Mouse (Mus musculus): Measurements from ENCODE around the gene Iqgap2. TPM values are rescaled to one million over a fixed set of nuclear protein-coding genes. Genes with fewer than 3 reads are reported as not detected.
A peak's percentile ranks its signal among the peaks of the same experiment; 100 is the strongest.

Gene Iqgap2
- total and polyA plus RNA-seq, 3 experiments = 0.61 to 2.5 (median 2.2) TPM

- TF ChIP-seq CTCF (IDR thresholded peaks at IDR 0.05) (no peak), EP300 (IDR thresholded peaks at IDR 0.05; ENCODE audit: insufficient read depth, low read depth, low read length) (no peak), POLR2A (IDR thresholded peaks at IDR 0.05; ENCODE audit: insufficient read depth, low read depth, low read length) (no peak)
- H3K4me1 ChIP-seq (ENCODE audit: control insufficient read depth, insufficient read depth, low read length) = peaks cover 6% of the 10 kb centered on the region
- H3K36me3 ChIP-seq (ENCODE audit: control insufficient read depth, insufficient read depth, low read length) = no peaks in the 10 kb centered on the region
- 25% methylated on average over 2 of the region's 2 CpGs for WGBS
- peak overlapping the region; percentile 11 for H3K4me3 ChIP-seq
- DNase-seq = no peak
- intact Hi-C loops (cut with DNase I) = loop anchor here (2.0 kb wide), 1 partner anchor 16 kb away; the partner anchor contains the start of gene F2r
- H3K27me3 ChIP-seq (ENCODE audit: control insufficient read depth, insufficient read depth, low read length) = no peaks in the 10 kb centered on the region
- H3K27ac ChIP-seq = peak overlapping the region; percentile 72
- H3K9ac ChIP-seq (ENCODE audit: low read depth, low read length) = no peak overlapping the region
- no peaks in the 10 kb centered on the region for H3K79me2 ChIP-seq (replicated peaks; ENCODE audit: control insufficient read depth, insufficient read depth, low read length)
Observed at GRCm38 (mm10) chr13:95634451-95634850, 257.3 kb downstream of the Iqgap2 start.

GRCm38 (mm10) chr13:95633384-95633783 is 258.3 kb downstream of the Iqgap2 start:
- intact Hi-C loops (cut with DNase I) = no loop called here
- no peak for TF ChIP-seq CTCF (IDR thresholded peaks at IDR 0.05)
- no peak for TF ChIP-seq POLR2A (IDR thresholded peaks at IDR 0.05; ENCODE audit: insufficient read depth, low read depth, low read length)
- TF ChIP-seq EP300 (IDR thresholded peaks at IDR 0.05; ENCODE audit: insufficient read depth, low read depth, low read length) = no peak
- H3K9ac ChIP-seq (ENCODE audit: low read depth, low read length) = no peak overlapping the region
- DNase-seq = no peak
- H3K79me2 ChIP-seq (replicated peaks; ENCODE audit: control insufficient read depth, insufficient read depth, low read length) = no peaks in the 10 kb centered on the region
- H3K36me3 ChIP-seq (ENCODE audit: control insufficient read depth, insufficient read depth, low read length) = no peaks in the 10 kb centered on the region
- H3K4me1 ChIP-seq (ENCODE audit: control insufficient read depth, insufficient read depth, low read length) = peaks cover 1% of the 10 kb centered on the region
- 43% methylated on average over 2 of the region's 2 CpGs for WGBS
- peak overlapping the region; percentile 12; the same call in 1 of the 2 replicates for H3K27ac ChIP-seq
- H3K4me3 ChIP-seq = no peak overlapping the region
- no peaks in the 10 kb centered on the region for H3K27me3 ChIP-seq (ENCODE audit: control insufficient read depth, insufficient read depth, low read length)

- Histone ChIP-seq H3K27ac (no peak overlapping the region), H3K27me3 (ENCODE audit: control insufficient read depth, insufficient read depth, low read length) (no peaks in the 10 kb centered on the region), H3K79me2 (replicated peaks; ENCODE audit: control insufficient read depth, insufficient read depth, low read length) (no peaks in the 10 kb centered on the region), H3K36me3 (ENCODE audit: control insufficient read depth, insufficient read depth, low read length) (no peaks in the 10 kb centered on the region), H3K4me3 (no peak overlapping the region), H3K9ac (ENCODE audit: low read depth, low read length) (no peak overlapping the region), H3K4me1 (ENCODE audit: control insufficient read depth, insufficient read depth, low read length) (peaks cover 1% of the 10 kb centered on the region)
- no peak for DNase-seq
- 84% methylated on average over 6 of the region's 6 CpGs for WGBS
- TF ChIP-seq CTCF (IDR thresholded peaks at IDR 0.05) (no peak), EP300 (IDR thresholded peaks at IDR 0.05; ENCODE audit: insufficient read depth, low read depth, low read length) (no peak), POLR2A (IDR thresholded peaks at IDR 0.05; ENCODE audit: insufficient read depth, low read depth, low read length) (no peak)
- intact Hi-C loops (cut with DNase I) = no loop called here
Observed at GRCm38 (mm10) chr13:95632144-95632543, 259.6 kb downstream of the Iqgap2 start.

- WGBS = 42% methylated on average over 2 of the region's 2 CpGs
- intact Hi-C loops (cut with DNase I) = no loop called here
Observed at GRCm38 (mm10) chr13:95630747-95631146, 261.0 kb downstream of the Iqgap2 start.

GRCm38 (mm10) chr13:95629751-95630150 is 262.0 kb downstream of the Iqgap2 start:
- Histone ChIP-seq H3K9ac (ENCODE audit: low read depth, low read length) (no peak overlapping the region), H3K79me2 (replicated peaks; ENCODE audit: control insufficient read depth, insufficient read depth, low read length) (no peaks in the 10 kb centered on the region), H3K4me3 (no peak overlapping the region), H3K36me3 (ENCODE audit: control insufficient read depth, insufficient read depth, low read length) (no peaks in the 10 kb centered on the region), H3K27ac (no peak overlapping the region), H3K27me3 (ENCODE audit: control insufficient read depth, insufficient read depth, low read length) (no peaks in the 10 kb centered on the region), H3K4me1 (ENCODE audit: control insufficient read depth, insufficient read depth, low read length) (no peaks in the 10 kb centered on the region; the same call in none of the 2 replicates)
- intact Hi-C loops (cut with DNase I) = no loop called here
- TF ChIP-seq EP300 (IDR thresholded peaks at IDR 0.05; ENCODE audit: insufficient read depth, low read depth, low read length) = no peak
- TF ChIP-seq POLR2A (IDR thresholded peaks at IDR 0.05; ENCODE audit: insufficient read depth, low read depth, low read length) = no peak
- no peak for TF ChIP-seq CTCF (IDR thresholded peaks at IDR 0.05)
- WGBS = 89% methylated on average over 10 of the region's 10 CpGs
- no peak for DNase-seq

More at GRCm38 (mm10) chr13:95630747-95631146, 261.0 kb downstream of the Iqgap2 start:
- Histone ChIP-seq H3K79me2 (replicated peaks; ENCODE audit: control insufficient read depth, insufficient read depth, low read length) (no peaks in the 10 kb centered on the region), H3K36me3 (ENCODE audit: control insufficient read depth, insufficient read depth, low read length) (no peaks in the 10 kb centered on the region), H3K4me1 (ENCODE audit: control insufficient read depth, insufficient read depth, low read length) (peaks cover 1% of the 10 kb centered on the region), H3K27me3 (ENCODE audit: control insufficient read depth, insufficient read depth, low read length) (no peaks in the 10 kb centered on the region), H3K27ac (no peak overlapping the region), H3K4me3 (no peak overlapping the region), H3K9ac (ENCODE audit: low read depth, low read length) (no peak overlapping the region)
- no peak for DNase-seq
- TF ChIP-seq EP300 (IDR thresholded peaks at IDR 0.05; ENCODE audit: insufficient read depth, low read depth, low read length) (no peak), CTCF (IDR thresholded peaks at IDR 0.05) (no peak), POLR2A (IDR thresholded peaks at IDR 0.05; ENCODE audit: insufficient read depth, low read depth, low read length) (no peak)

- WGBS = 69% methylated on average over 7 of the region's 7 CpGs
- Histone ChIP-seq H3K4me1 (ENCODE audit: control insufficient read depth, insufficient read depth, low read length) (no peaks in the 10 kb centered on the region), H3K27ac (no peak overlapping the region), H3K4me3 (no peak overlapping the region), H3K9ac (ENCODE audit: low read depth, low read length) (no peak overlapping the region), H3K79me2 (replicated peaks; ENCODE audit: control insufficient read depth, insufficient read depth, low read length) (no peaks in the 10 kb centered on the region), H3K27me3 (ENCODE audit: control insufficient read depth, insufficient read depth, low read length) (no peaks in the 10 kb centered on the region), H3K36me3 (ENCODE audit: control insufficient read depth, insufficient read depth, low read length) (no peaks in the 10 kb centered on the region)
- intact Hi-C loops (cut with DNase I) = no loop called here
- TF ChIP-seq POLR2A (IDR thresholded peaks at IDR 0.05; ENCODE audit: insufficient read depth, low read depth, low read length) = no peak
- no peak for TF ChIP-seq CTCF (IDR thresholded peaks at IDR 0.05)
- no peak for TF ChIP-seq EP300 (IDR thresholded peaks at IDR 0.05; ENCODE audit: insufficient read depth, low read depth, low read length)
- no peak for DNase-seq
Observed at GRCm38 (mm10) chr13:95626696-95627095, 265.0 kb downstream of the Iqgap2 start.

Data from heart, adult 2 months (tissue).